Mouse (Mus musculus): ENCODE measurements at regions not wholly inside any gene's neighbourhood (a gene's known extent, or its start where the extent isn't known, plus 50 kb on each side); places are given as distances from the start of the nearest gene placed in this dataset.

- no peak for TF ChIP-seq HCFC1 (IDR thresholded peaks at IDR 0.05; ENCODE audit: borderline replicate concordance, insufficient read depth, low read length)
- no peak for TF ChIP-seq MAFK (IDR thresholded peaks at IDR 0.05; ENCODE audit: insufficient read depth, low read depth, low read length)
- no peak for TF ChIP-seq ZC3H11A (IDR thresholded peaks at IDR 0.05; ENCODE audit: borderline replicate concordance, low read depth, low read length)
- no peak for TF ChIP-seq ZNF384 (IDR thresholded peaks at IDR 0.05; ENCODE audit: low read depth, low read length)
- no peak for TF ChIP-seq CHD2 (IDR thresholded peaks at IDR 0.05; ENCODE audit: low read depth, low read length)
These were observed 609.2 kb downstream of the Zfp706 start for GRCm38 (mm10) chr15:36398099-36398982.
